28 mouse cellular contexts compared by ENCODE assay signal in genomic region chr8:95015866-95016265, GRCm38 (mm10). TPM values are rescaled to one million over a fixed set of nuclear protein-coding genes. Genes with fewer than 3 reads are reported as not detected.
DNase-seq lines count a peak whose midpoint lies in the region; ATAC-seq lines count a peak whose summit lies in the region.
"Had no signal": no experiment of that assay in that cellular context is flagged by ENCODE, and none has a peak within 500 bp of the region (broad histone marks: within the 10 kb centered on the region; RNA-seq: fewer than 3 reads in every experiment).

No protein-coding gene starts in this region.

- H3K36me3 ChIP-seq in forebrain, embryonic 13.5 days (ENCODE audit: poor library complexity, severe bottlenecking), result peaks cover 53% of the 10 kb centered on the region
- H3K36me3 ChIP-seq in forebrain, embryonic 11.5 days (ENCODE audit: control insufficient read depth, insufficient read depth, low read length), result peaks cover 23% of the 10 kb centered on the region
- peaks cover 48% of the 10 kb centered on the region for H3K36me3 ChIP-seq in midbrain, embryonic 12.5 days
- peaks cover 32% of the 10 kb centered on the region for H3K36me3 ChIP-seq in midbrain, embryonic 11.5 days (ENCODE audit: control insufficient read depth, insufficient read depth, low read length)
- H3K36me3 ChIP-seq: embryonic facial prominence, embryonic 15.5 days had no signal

- DNase-seq in forebrain, embryonic 11.5 days (ENCODE audit: low spot score), result no peak
- peak; percentile 15 for DNase-seq in kidney, postnatal 10 days
- DNase-seq in kidney, postnatal 4 days, result no peak
- DNase-seq in midbrain, embryonic 11.5 days (ENCODE audit: low spot score, missing footprints), result no peak
- no peak for DNase-seq in retina, postnatal 1 day
- DNase-seq: adrenal gland, postnatal 10 days; cerebellum, adult 8-10 months; cerebellum, postnatal 25 days; gastrocnemius, postnatal 25 days; heart, adult 18-20 months; heart, postnatal 36 days; kidney, adult 9 months; kidney, postnatal 14 days; liver, embryonic 13.5 days; lung, postnatal 36 days; right cerebral cortex, postnatal 14 days; thymus, postnatal 14 days had no signal

- no peaks in the 10 kb centered on the region for H3K9me3 ChIP-seq in forebrain, embryonic 13.5 days (replicated peaks)
- H3K9me3 ChIP-seq in forebrain, embryonic 11.5 days (ENCODE audit: control insufficient read depth, low read length), result no peaks in the 10 kb centered on the region
- no peaks in the 10 kb centered on the region for H3K9me3 ChIP-seq in midbrain, embryonic 12.5 days
- H3K9me3 ChIP-seq in midbrain, embryonic 11.5 days (ENCODE audit: control insufficient read depth, low read length), result no peaks in the 10 kb centered on the region
- H3K9me3 ChIP-seq: embryonic facial prominence, embryonic 10.5 days; embryonic facial prominence, embryonic 15.5 days; liver, embryonic 13.5 days; lung, embryonic 15.5 days; stomach, embryonic 15.5 days had no signal

- H3K4me1 ChIP-seq in forebrain, embryonic 13.5 days, result no peaks in the 10 kb centered on the region
- H3K4me1 ChIP-seq in forebrain, embryonic 11.5 days (replicated peaks; ENCODE audit: control insufficient read depth, insufficient read depth, low read length), result no peaks in the 10 kb centered on the region
- no peaks in the 10 kb centered on the region for H3K4me1 ChIP-seq in midbrain, embryonic 12.5 days
- no peaks in the 10 kb centered on the region for H3K4me1 ChIP-seq in midbrain, embryonic 11.5 days (ENCODE audit: control insufficient read depth, insufficient read depth, low read length)
- H3K4me1 ChIP-seq: embryonic facial prominence, embryonic 15.5 days; lung, embryonic 15.5 days had no signal

- no peak overlapping the region for H3K9ac ChIP-seq in forebrain, embryonic 13.5 days
- no peak overlapping the region for H3K9ac ChIP-seq in forebrain, embryonic 11.5 days (ENCODE audit: low read length)
- H3K9ac ChIP-seq in midbrain, embryonic 12.5 days (replicated peaks), result no peak overlapping the region
- H3K9ac ChIP-seq in midbrain, embryonic 11.5 days (ENCODE audit: low read length), result no peak overlapping the region
- H3K9ac ChIP-seq: embryonic facial prominence, embryonic 15.5 days; liver, embryonic 13.5 days; lung, embryonic 15.5 days; stomach, embryonic 15.5 days had no signal

- no peaks in the 10 kb centered on the region for H3K27me3 ChIP-seq in forebrain, embryonic 13.5 days
- H3K27me3 ChIP-seq in forebrain, embryonic 11.5 days (ENCODE audit: control insufficient read depth, insufficient read depth, low read length), result no peaks in the 10 kb centered on the region
- H3K27me3 ChIP-seq in midbrain, embryonic 12.5 days, result no peaks in the 10 kb centered on the region
- no peaks in the 10 kb centered on the region for H3K27me3 ChIP-seq in midbrain, embryonic 11.5 days (ENCODE audit: control insufficient read depth, insufficient read depth, low read length)
- H3K27me3 ChIP-seq: embryonic facial prominence, embryonic 15.5 days; liver, embryonic 13.5 days; lung, embryonic 15.5 days; Patski; stomach, embryonic 15.5 days had no signal

- 81% methylated on average over 4 of the region's 4 CpGs for WGBS in forebrain, embryonic 13.5 days
- 92% methylated on average over 4 of the region's 4 CpGs for WGBS in forebrain, embryonic 11.5 days
- 84% methylated on average over 4 of the region's 4 CpGs for WGBS in midbrain, embryonic 12.5 days
- 82% methylated on average over 4 of the region's 4 CpGs for WGBS in midbrain, embryonic 11.5 days

- no peak overlapping the region for H3K4me2 ChIP-seq in forebrain, embryonic 13.5 days
- no peak overlapping the region for H3K4me2 ChIP-seq in forebrain, embryonic 11.5 days (ENCODE audit: low read depth, low read length, severe bottlenecking)
- H3K4me2 ChIP-seq in midbrain, embryonic 12.5 days (replicated peaks), result no peak overlapping the region
- H3K4me2 ChIP-seq in midbrain, embryonic 11.5 days, result no peak overlapping the region
- H3K4me2 ChIP-seq: embryonic facial prominence, embryonic 15.5 days; heart, embryonic 11.5 days; liver, embryonic 13.5 days; lung, embryonic 15.5 days; stomach, embryonic 15.5 days had no signal

- 0 out of 2 replicates have a peak overlapping the region, but pooled peaks have one; percentile 3 for H3K27ac ChIP-seq in forebrain, embryonic 13.5 days
- no peak overlapping the region for H3K27ac ChIP-seq in forebrain, embryonic 11.5 days (ENCODE audit: low read depth, low read length)
- H3K27ac ChIP-seq in midbrain, embryonic 12.5 days (replicated peaks), result peak overlapping the region; percentile 54; the same call in 1 of the 2 replicates
- no peak overlapping the region; the same call in 1 of the 2 replicates for H3K27ac ChIP-seq in midbrain, embryonic 11.5 days (ENCODE audit: low read depth, low read length)
- H3K27ac ChIP-seq: embryonic facial prominence, embryonic 10.5 days; embryonic facial prominence, embryonic 15.5 days; liver, embryonic 13.5 days; lung, embryonic 15.5 days; stomach, embryonic 15.5 days had no signal

- no peak; the same call in 1 of the 2 replicates for ATAC-seq in forebrain, embryonic 13.5 days
- ATAC-seq in forebrain, embryonic 11.5 days (replicated peaks; ENCODE audit: low FRiP score), result no peak
- ATAC-seq in midbrain, embryonic 12.5 days (ENCODE audit: low FRiP score, low read depth), result no peak
- ATAC-seq in midbrain, embryonic 11.5 days (ENCODE audit: low FRiP score), result no peak
- ATAC-seq: forebrain, embryonic 14.5 days; intestine, postnatal 0 days; Patski had no signal

- no peak overlapping the region for H3K4me3 ChIP-seq in forebrain, embryonic 13.5 days
- H3K4me3 ChIP-seq in forebrain, embryonic 11.5 days (ENCODE audit: low read depth, low read length), result no peak overlapping the region
- H3K4me3 ChIP-seq in midbrain, embryonic 12.5 days, result no peak overlapping the region
- H3K4me3 ChIP-seq in midbrain, embryonic 11.5 days (ENCODE audit: low read depth, low read length), result no peak overlapping the region
- H3K4me3 ChIP-seq: embryonic facial prominence, embryonic 10.5 days; embryonic facial prominence, embryonic 15.5 days; liver, embryonic 13.5 days; lung, embryonic 15.5 days; stomach, embryonic 15.5 days had no signal

RNA-seq across cellular contexts. Expression of gene Adgrg3, which starts 1.6 kb away (rescaled TPM):
- 0.79 and 1.0 TPM in 2 replicates for polyA plus RNA-seq in forebrain, embryonic 13.5 days (2015; fragmentation: Nextera tagmentation; extraction: Ambion mirVana)
- polyA plus RNA-seq in forebrain, embryonic 11.5 days (2014; fragmentation: Nextera tagmentation; extraction: Ambion mirVana), result 2.9 and 3.2 TPM in 2 replicates
- 1.7 and 2.7 TPM in 2 replicates for polyA plus RNA-seq in midbrain, embryonic 12.5 days (2016; fragmentation: Nextera tagmentation; extraction: Ambion mirVana)
- polyA plus RNA-seq in midbrain, embryonic 11.5 days (2014; fragmentation: Nextera tagmentation; extraction: Ambion mirVana), result 2.6 and 2.8 TPM in 2 replicates

RNA-seq across cellular contexts. Expression of gene Drc7, which starts 39.0 kb away (rescaled TPM):
- polyA plus RNA-seq in forebrain, embryonic 13.5 days (2015; fragmentation: Nextera tagmentation; extraction: Ambion mirVana), result 0.49 and 1.0 TPM in 2 replicates
- polyA plus RNA-seq in forebrain, embryonic 11.5 days (2014; fragmentation: Nextera tagmentation; extraction: Ambion mirVana), result 0.12 TPM in 1 of 2 replicates, not detected in the other
- 0.21 TPM in 1 of 2 replicates, not detected in the other for polyA plus RNA-seq in midbrain, embryonic 12.5 days (2016; fragmentation: Nextera tagmentation; extraction: Ambion mirVana)
- polyA plus RNA-seq in midbrain, embryonic 11.5 days (2014; fragmentation: Nextera tagmentation; extraction: Ambion mirVana), result 0.14 TPM in 1 of 2 replicates, not detected in the other
- polyA plus RNA-seq: heart, embryonic 11.5 days; intestine, postnatal 0 days; urinary bladder, adult 2 months had no signal

RNA-seq across cellular contexts. Expression of gene Adgrg1, which starts 41.3 kb away (rescaled TPM):
- polyA plus RNA-seq in forebrain, embryonic 13.5 days (2015; fragmentation: Nextera tagmentation; extraction: Ambion mirVana), result 156 and 178 TPM in 2 replicates
- polyA plus RNA-seq in forebrain, embryonic 11.5 days (2014; fragmentation: Nextera tagmentation; extraction: Ambion mirVana), result 177 and 184 TPM in 2 replicates
- polyA plus RNA-seq in midbrain, embryonic 12.5 days (2016; fragmentation: Nextera tagmentation; extraction: Ambion mirVana), result 193 and 210 TPM in 2 replicates
- polyA plus RNA-seq in midbrain, embryonic 11.5 days (2014; fragmentation: Nextera tagmentation; extraction: Ambion mirVana), result 153 and 157 TPM in 2 replicates

Comparison
In these comparisons a context has a peak if more than half of its experiments do, and no peak if none do; other contexts are left out.
1. H3K27ac ChIP-seq: peak in forebrain, embryonic 13.5 days (single experiment) and midbrain, embryonic 12.5 days (single experiment); none in forebrain, embryonic 11.5 days (single experiment) and midbrain, embryonic 11.5 days (single experiment).